Mouse (Mus musculus) bone marrow, adult 2 months (tissue): ENCODE results near the gene Ksr2. TPM values are rescaled to one million over a fixed set of nuclear protein-coding genes. Genes with fewer than 3 reads are reported as not detected.
A peak's percentile ranks its signal among the peaks of the same experiment; 100 is the strongest.

Source experiments
- H3K27ac ChIP-seq: fragments of 200-500 bp; 2 replicates; pipeline ENCODE4 v1.5.1; 2012; ENCODE audit warnings: low read depth, mild to moderate bottlenecking, control low read depth, inconsistent platforms, low read length; ENCODE audit not compliant: control insufficient read depth, poor library complexity, insufficient read depth
- H3K4me1 ChIP-seq: fragments of 200-500 bp; 2 replicates; pipeline ENCODE4 v1.6.1; 2011; ENCODE audit warnings: low read length; ENCODE audit not compliant: control insufficient read depth, insufficient read depth
- H3K4me3 ChIP-seq: fragments of 200-500 bp; replicated peaks from 2 replicates; pipeline ENCODE3; 2011; ENCODE audit warnings: mild to moderate bottlenecking, low read depth, low read length, control low read depth; ENCODE audit not compliant: control insufficient read depth
- CTCF ChIP-seq: fragments of 200-500 bp; IDR thresholded peaks from 2 replicates; pipeline ENCODE4 v1.5.1; 2011; ENCODE audit warnings: low read length, control low read depth; ENCODE audit not compliant: control insufficient read depth, insufficient read depth
- POLR2A ChIP-seq: fragments of 200-500 bp; IDR thresholded peaks from 2 replicates; pipeline ENCODE4 v1.6.1; 2011; ENCODE audit warnings: low read depth, mild to moderate bottlenecking, control low read depth, low read length, borderline replicate concordance; ENCODE audit not compliant: control insufficient read depth
- WGBS: fragments of 180-500 bp; shearing (Covaris S2); methylation state at CpG from one replicate; pipeline ENCODE4 v1.1.7; 2018; 5-methylcytosine and 5-hydroxymethylcytosine counted together
- polyA plus RNA-seq: library from polyadenylated mRNA; stranded (reverse); fragments of >200 nt; gene quantifications from 2 replicates; pipeline ENCODE4 v1.2.4, GENCODE M21; 2011; ENCODE audit warnings: low replicate concordance; ENCODE audit not compliant: missing spikeins, insufficient read depth, insufficient read length

Gene Ksr2
- polyA plus RNA-seq, 1 experiment: not detected

GRCm38 (mm10) chr5:117726548-117726947 lies 312.7 kb downstream of the Ksr2 start:
- H3K4me3 ChIP-seq: no peak overlapping the region
- TF ChIP-seq CTCF (no peak), POLR2A (no peak)
- no peaks in the 10 kb centered on the region for H3K4me1 ChIP-seq
- H3K27ac ChIP-seq: no peak overlapping the region
- 72% methylated on average over 6 of the region's 6 CpGs for WGBS

- Histone ChIP-seq H3K4me3 (no peak overlapping the region), H3K27ac (no peak overlapping the region), H3K4me1 (no peaks in the 10 kb centered on the region)
- TF ChIP-seq POLR2A (no peak), CTCF (no peak)
- WGBS: 76% methylated on average over 7 of the region's 7 CpGs
Observed at GRCm38 (mm10) chr5:117727138-117727537, 313.3 kb downstream of the Ksr2 start.

- Histone ChIP-seq H3K27ac (no peak overlapping the region), H3K4me1 (no peaks in the 10 kb centered on the region), H3K4me3 (no peak overlapping the region)
- TF ChIP-seq POLR2A: no peak
- TF ChIP-seq CTCF: no peak
- 70% methylated on average over 6 of the region's 6 CpGs for WGBS
Observed at GRCm38 (mm10) chr5:117731311-117731710, 317.5 kb downstream of the Ksr2 start.

- no peak overlapping the region for H3K4me3 ChIP-seq
- WGBS: 70% methylated on average over 11 of the region's 11 CpGs
- H3K27ac ChIP-seq: no peak overlapping the region
- no peak for TF ChIP-seq POLR2A
- TF ChIP-seq CTCF: no peak
- H3K4me1 ChIP-seq: no peaks in the 10 kb centered on the region
Observed at GRCm38 (mm10) chr5:117744654-117745178, 330.9 kb downstream of the Ksr2 start.

DNA sequence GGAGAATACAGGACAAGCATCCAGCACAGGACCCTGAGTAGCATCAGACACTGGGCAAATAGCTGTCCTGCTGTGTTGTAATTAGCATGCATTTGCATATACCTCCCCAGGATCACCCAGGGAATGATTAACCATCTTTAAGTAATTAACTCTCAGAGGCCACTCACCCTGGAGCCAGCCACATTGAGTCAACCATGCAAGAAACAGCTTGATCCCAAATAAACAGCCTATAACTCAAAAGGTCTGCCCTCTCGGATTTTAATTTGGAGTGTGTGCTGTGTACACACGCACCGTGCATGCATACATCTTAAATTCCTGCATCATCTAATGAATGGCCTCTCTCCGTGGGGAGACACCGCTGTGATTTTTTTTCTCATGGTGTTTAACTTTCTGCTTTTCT lies 335.6 kb downstream of the Ksr2 start:
- TF ChIP-seq POLR2A: no peak
- H3K4me3 ChIP-seq: no peak overlapping the region
- no peak overlapping the region for H3K27ac ChIP-seq
- 63% methylated on average over 5 of the region's 5 CpGs for WGBS
- no peaks in the 10 kb centered on the region for H3K4me1 ChIP-seq

DNA sequence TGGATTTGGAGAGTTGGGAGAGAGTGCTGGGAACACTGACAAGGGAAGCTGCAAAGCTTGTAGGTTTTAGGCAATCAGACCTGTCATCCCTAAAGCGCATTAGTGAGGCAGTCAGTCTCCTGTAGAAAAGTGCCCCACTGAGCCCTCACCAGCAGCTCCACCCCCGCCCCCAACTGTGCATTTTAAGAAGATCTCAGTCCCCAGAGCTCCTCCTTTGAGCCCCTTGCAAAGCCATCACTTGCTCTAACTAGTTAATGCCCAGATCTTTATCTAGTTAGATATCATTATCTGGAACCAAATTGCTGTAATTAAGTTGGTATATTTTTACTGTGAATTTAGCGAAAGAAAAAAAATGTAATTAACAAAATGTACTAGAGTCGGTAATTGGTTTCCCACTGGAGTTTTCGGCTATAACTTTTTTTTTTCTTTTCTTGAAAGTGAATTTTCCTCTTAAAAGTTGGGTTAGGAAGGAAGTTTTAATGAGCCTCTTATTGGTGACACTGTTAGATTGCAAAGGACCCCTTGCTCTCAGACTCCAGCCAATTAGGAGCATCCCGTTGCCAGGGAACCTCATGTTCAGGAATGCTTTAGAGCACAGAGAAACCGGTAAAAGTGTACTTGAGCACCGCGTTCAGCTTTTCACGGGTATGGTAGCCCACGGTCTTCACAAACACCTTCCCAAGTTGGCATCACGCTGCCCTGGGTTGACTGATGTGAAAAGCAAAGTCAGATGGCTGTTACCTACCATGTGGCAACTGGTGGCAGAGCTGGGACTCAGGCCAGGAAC lies 344.1 kb downstream of the Ksr2 start:
- WGBS: 71% methylated on average over 12 of the region's 12 CpGs
- H3K27ac ChIP-seq: no peak overlapping the region
- no peaks in the 10 kb centered on the region for H3K4me1 ChIP-seq
- no peak overlapping the region for H3K4me3 ChIP-seq
- TF ChIP-seq CTCF: no peak
- TF ChIP-seq POLR2A: no peak

GRCm38 (mm10) chr5:117761181-117761832 lies 347.5 kb downstream of the Ksr2 start:
- Histone ChIP-seq H3K4me1 (no peaks in the 10 kb centered on the region), H3K4me3 (no peak overlapping the region), H3K27ac (no peak overlapping the region)
- TF ChIP-seq CTCF: peak; percentile 35
- no peak for TF ChIP-seq POLR2A
- WGBS: 73% methylated on average over 9 of the region's 9 CpGs

- TF ChIP-seq CTCF: no peak
- TF ChIP-seq POLR2A: no peak
- Histone ChIP-seq H3K4me3 (no peak overlapping the region), H3K4me1 (no peaks in the 10 kb centered on the region), H3K27ac (no peak overlapping the region)
- WGBS: 77% methylated on average over 9 of the region's 9 CpGs
Observed at GRCm38 (mm10) chr5:117764496-117764895, 350.7 kb downstream of the Ksr2 start.
